Mouse (Mus musculus): ENCODE measurements around the gene 2410004B18Rik.

DNA sequence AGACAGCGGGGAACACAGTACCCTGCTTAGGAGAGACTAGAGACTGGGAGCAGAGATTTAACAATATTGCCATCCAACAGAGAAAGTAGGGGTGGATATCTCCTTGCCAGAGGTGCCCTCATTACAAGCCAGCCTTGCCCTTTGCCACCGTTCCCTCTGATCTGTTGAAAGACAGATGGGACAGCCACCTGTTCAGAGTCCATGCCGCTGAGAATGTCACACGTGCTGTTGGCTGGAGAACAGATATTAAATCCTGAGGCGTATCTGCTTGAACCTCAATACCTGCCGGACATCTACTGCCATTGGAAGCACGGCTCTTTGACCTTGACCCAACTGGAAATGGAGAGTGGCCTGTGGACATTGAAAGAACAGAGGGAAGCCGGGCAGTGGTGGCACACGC, 31.2 kb upstream of the 2410004B18Rik start:
- no peak for TF ChIP-seq MAFK (IDR thresholded peaks at IDR 0.05; ENCODE audit: insufficient read depth, low read depth, low read length)
- TF ChIP-seq ZNF384 (IDR thresholded peaks at IDR 0.05; ENCODE audit: low read depth, low read length) = no peak
- no peak for TF ChIP-seq CHD2 (IDR thresholded peaks at IDR 0.05; ENCODE audit: low read depth, low read length)
- no peak for TF ChIP-seq ZC3H11A (IDR thresholded peaks at IDR 0.05; ENCODE audit: borderline replicate concordance, low read depth, low read length)
- TF ChIP-seq HCFC1 (IDR thresholded peaks at IDR 0.05; ENCODE audit: borderline replicate concordance, insufficient read depth, low read length) = no peak

Measured in ES-E14 (cell line).